Mouse (Mus musculus) B cell, adult 67 days (primary cell): ENCODE measurements around the gene Slc29a2. TPM values are rescaled to one million over a fixed set of nuclear protein-coding genes. Genes with fewer than 3 reads are reported as not detected.

ENCODE experiments used
- total RNA-seq, 2 experiments: library from RNA; stranded (reverse); gene quantifications; 4 replicates each; pipeline ENCODE4 v1.2.4; 2023

Gene Slc29a2
- 1 to 10 TPM; 5.6 to 9.4 TPM for total RNA-seq

DNA sequence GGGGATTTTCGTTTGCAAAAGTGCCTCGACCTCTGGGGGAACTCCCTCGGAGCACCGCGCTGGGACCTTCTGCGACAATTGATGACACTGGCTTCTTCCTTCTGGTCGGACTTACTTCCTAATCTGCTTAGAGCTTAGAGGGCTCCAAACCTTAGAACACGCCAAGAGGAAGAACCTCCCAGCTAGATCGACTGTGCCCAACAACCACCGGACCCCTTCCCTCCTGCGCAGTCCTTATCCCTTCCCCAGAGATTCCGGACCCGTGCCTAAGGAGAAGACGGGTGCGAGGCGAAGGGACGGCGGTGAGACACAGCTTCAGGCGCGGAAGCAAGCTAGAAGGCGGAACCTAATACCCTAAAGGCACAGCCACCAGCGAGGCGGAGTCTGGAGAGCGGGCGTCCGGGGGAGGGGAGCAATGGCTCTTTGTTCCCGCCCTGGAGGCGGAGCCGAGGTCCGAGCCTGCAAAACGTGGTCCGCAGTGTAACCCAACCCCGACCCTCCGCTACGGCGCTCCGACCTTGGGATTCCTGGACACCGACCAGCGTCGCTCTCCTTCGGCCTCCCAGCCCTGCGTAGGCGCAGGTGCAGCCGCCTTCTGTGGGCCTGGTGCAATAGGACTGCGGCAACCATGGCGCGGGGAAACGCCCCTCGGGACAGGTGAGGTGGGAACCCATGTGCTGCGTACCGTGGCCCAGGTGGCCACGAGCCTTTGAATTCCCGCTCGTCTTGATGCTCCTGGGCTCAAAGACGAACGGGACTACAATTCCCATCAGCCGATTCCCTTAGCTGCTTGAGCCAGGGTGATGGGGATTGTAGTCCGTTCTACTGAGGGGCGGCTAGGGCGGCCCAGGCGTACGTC is at the start of gene Slc29a2:
Gene Slc29a2, plus strand, starts transcription at position 240 of the 859 bp plus-strand sequence.

DNA sequence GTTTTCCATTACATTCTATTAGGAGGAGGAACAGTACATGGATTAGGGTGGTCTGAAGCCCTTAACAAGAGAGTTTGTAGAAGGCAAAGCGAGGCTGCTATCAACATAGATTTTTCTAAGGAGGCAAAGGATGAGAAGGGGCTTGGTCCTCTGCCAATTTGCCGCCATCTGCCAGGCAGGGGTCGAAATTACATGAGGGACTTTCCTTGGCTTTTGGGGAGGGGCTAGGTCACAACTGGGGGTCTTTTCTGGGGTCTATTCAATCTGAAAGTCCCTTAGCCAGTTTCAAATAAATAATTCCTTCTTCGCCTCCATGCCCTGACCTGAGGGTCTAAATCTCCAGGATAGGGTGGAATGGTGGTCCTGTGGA is 33.4 kb upstream of the Slc29a2 start, which contains the start of gene Npas4:
Gene Npas4, minus strand, starts transcription at position 61 of the 370 bp plus-strand sequence.

DNA sequence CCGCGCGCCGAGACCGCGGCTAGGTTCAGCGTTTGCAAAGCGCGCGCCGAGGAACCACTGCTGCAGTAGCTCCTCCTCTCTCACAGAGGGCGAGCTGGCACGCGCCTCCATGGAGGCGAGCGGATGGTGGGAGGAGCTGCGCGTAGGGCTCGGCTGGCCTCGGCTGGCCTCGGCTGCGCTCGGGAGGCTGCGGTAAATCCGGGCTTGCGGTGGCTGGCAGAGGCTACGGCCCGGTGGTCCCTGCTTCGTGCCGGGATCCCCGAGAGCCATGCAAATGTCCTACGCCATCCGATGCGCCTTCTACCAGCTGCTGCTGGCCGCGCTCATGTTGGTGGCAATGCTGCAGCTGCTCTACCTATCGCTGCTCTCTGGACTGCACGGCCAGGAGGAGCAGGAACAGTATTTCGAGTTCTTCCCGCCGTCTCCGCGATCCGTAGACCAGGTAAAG is 15.1 kb downstream of the Slc29a2 start, which contains the start of the genes B4gat1 and AC124502.3:
Gene B4gat1, plus strand, starts transcription at position 118 of the 448 bp plus-strand sequence.
Gene AC124502.3, plus strand, starts transcription at position 183 of the 448 bp plus-strand sequence.

DNA sequence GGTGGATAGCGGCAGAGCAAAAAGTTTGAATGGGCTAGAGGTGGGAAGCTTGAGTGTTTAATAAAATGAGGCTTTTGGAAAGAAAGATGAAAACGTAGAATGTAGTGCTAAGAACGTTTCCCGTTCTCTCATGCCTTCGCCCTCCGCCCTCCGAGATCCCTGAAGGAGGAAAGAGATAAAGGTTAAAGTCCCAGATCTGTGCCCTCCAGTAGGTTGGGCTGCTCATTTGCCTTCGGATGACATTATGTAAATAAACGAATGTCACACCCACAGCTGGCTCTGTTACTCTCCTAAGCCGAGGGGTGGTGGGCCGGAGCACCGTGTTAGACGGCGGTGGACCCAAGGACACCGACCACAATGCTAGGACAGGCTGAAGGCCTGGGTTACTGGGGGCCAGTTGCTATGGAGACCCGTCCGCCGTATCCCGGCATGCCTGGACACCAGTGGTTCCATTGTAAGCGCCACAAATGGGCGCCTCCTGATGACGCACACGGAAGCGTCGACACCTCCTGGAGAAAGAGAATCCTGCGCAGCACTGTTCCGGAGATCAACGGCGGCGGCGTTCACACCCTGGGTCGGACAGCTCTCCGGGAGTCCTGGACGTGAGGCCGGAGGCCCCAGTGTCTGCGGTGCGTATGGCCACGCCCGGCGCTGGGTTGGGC is 17.3 kb downstream of the Slc29a2 start, which contains the start of gene Brms1:
Gene Brms1, plus strand, starts transcription at position 493 of the 662 bp plus-strand sequence.

DNA sequence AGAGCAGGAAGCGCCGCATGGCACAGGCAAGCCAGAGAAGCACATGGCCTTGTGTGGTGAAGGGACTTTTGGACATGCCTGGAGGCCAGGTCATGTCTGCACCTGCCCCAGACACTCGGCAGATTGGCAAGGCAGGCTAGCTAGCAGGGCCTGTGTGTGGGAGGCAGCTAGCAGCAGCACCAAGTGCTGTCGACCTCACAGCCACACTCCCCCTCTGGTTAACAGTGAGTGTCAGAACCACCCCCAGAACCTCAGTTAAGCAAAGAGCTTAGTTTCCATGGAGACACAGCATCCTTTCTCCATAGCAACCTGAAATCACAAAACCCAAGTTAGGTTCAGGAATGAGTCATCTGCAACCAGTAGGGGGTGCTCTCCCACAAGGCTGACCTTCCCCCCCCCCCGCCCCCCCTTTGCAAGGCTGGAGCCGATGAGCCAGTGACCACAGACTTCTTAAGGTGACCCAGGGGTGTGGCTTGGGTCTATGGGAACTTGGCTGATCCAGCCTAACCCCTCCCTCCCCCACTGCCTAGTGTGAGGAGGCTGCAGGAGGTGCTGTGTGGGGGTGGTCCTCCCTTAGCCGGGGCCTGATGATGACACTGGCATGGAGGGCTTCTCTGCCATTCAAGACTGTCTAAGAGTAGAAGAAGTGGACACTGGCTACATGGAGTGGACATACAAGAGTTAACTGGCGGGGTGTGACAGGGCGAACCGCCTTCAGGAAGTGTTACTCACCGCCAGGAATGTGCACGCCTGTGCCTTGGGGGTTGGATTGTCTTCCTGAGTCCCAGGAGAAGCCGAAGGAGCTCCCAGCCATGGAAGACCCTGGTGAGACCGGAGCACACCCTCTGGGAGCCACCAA is 26.6 kb downstream of the Slc29a2 start, which contains the start of gene Rin1:
Gene Rin1, plus strand, starts transcription at position 435 of the 859 bp plus-strand sequence.

DNA sequence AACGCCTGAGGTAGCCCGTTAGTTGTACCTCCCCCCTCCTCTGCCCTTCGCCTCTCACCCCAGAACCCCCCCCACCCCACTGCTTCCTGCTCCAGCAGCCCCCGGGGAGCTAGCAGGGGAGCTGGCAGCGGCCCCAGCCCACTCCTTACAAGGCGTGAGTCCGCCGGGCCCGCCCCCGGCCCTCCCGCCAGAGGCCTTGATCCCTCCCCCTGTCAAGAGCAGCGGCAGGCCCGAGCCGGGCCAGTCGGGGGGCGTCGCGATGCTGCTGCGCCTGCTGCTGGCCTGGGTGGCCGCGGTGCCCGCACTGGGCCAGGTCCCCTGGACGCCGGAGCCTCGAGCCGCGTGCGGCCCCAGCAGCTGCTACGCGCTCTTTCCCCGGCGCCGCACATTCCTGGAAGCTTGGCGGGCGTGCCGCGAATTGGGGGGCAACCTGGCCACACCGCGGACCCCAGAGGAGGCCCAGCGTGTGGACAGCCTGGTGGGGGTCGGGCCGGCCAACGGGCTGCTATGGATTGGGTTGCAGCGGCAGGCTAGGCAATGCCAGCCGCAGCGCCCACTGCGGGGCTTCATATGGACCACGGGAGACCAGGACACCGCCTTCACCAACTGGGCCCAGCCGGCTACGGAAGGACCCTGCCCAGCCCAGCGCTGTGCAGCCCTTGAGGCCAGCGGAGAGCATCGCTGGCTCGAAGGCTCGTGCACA is 44.4 kb downstream of the Slc29a2 start, which contains the start of gene Cd248:
Gene Cd248, plus strand, starts transcription at position 212 of the 703 bp plus-strand sequence.

Other genes with a start within 250 kb of the Slc29a2 start
- gene Rbm4, start 230.0 kb upstream of the Slc29a2 start, total RNA-seq = 10 to 100 TPM; 69.7 to 74.8 TPM
- gene Gm21992, start 212.2 kb upstream of the Slc29a2 start, total RNA-seq = 10 to 100 TPM; 36.7 to 45.2 TPM
- gene Rbm14, start 212.2 kb upstream of the Slc29a2 start, total RNA-seq = 10 to 100 TPM; 63.8 to 98.1 TPM
- 10 to 100 TPM; 23.0 to 24.4 TPM for gene Ccs, start 184.5 kb upstream of the Slc29a2 start, total RNA-seq
- not detected for gene Ccdc87, start 184.5 kb upstream of the Slc29a2 start, total RNA-seq
- gene Ctsf, start 168.7 kb upstream of the Slc29a2 start, total RNA-seq = under 1 TPM in 1 of 2 experiments, not detected in 1; 0.87 TPM
- not detected for gene Actn3, start 146.0 kb upstream of the Slc29a2 start, total RNA-seq
- gene Zdhhc24, start 145.2 kb upstream of the Slc29a2 start, total RNA-seq = 1 to 10 TPM; 7.9 to 9.3 TPM
- 1 to 10 TPM; 4.1 to 4.3 TPM for gene Bbs1, start 117.2 kb upstream of the Slc29a2 start, total RNA-seq
- 10 to 100 TPM; 78.9 to 86.2 TPM for gene Dpp3, start 95.6 kb upstream of the Slc29a2 start, total RNA-seq
- 1 to 10 TPM; 1.7 to 4.2 TPM for gene Peli3, start 80.7 kb upstream of the Slc29a2 start, total RNA-seq
- gene Mrpl11, start 61.7 kb upstream of the Slc29a2 start, total RNA-seq = 10 to 100 TPM; 22.0 to 39.4 TPM
- not detected for gene Npas4, start 33.5 kb upstream of the Slc29a2 start, total RNA-seq
- 1 to 10 TPM; 4.8 TPM for gene B4gat1, start 15.0 kb downstream of the Slc29a2 start, total RNA-seq
- 1 to 10 TPM; 1.2 to 2.8 TPM for gene AC124502.3, start 15.0 kb downstream of the Slc29a2 start, total RNA-seq
- gene Brms1, start 17.5 kb downstream of the Slc29a2 start, total RNA-seq = 10 to 100 TPM; 63.7 to 71.9 TPM
- 1 to 10 TPM; 2.5 to 5.3 TPM for gene Rin1, start 26.6 kb downstream of the Slc29a2 start, total RNA-seq
- gene Cd248, start 44.2 kb downstream of the Slc29a2 start, total RNA-seq = not detected
- not detected for gene Tmem151a, start 61.7 kb downstream of the Slc29a2 start, total RNA-seq
- 10 to 100 TPM; 29.3 to 49.9 TPM for gene Yif1a, start 64.7 kb downstream of the Slc29a2 start, total RNA-seq
- gene Cnih2, start 74.7 kb downstream of the Slc29a2 start, total RNA-seq = 1 to 10 TPM; 1.2 to 2.2 TPM
- 100 to 1,000 TPM; 102 to 110 TPM for gene Rab1b, start 83.2 kb downstream of the Slc29a2 start, total RNA-seq
- gene Klc2, start 94.7 kb downstream of the Slc29a2 start, total RNA-seq = 10 to 100 TPM; 42.3 to 50.5 TPM
- gene Pacs1, start 249.3 kb downstream of the Slc29a2 start, total RNA-seq = 10 to 100 TPM; 81.2 to 92.8 TPM